Mouse (Mus musculus): ENCODE data around the gene Rpgrip1l.

Rpgrip1l gene

GRCm38 (mm10) chr8:91312835-91313832, at the start of gene Rpgrip1l, which contains the start of gene Fto:
Gene Rpgrip1l, minus strand, starts transcription at chr8:91313262.
Gene Fto, plus strand, starts transcription at chr8:91313525.
- DNase-seq (ENCODE audit: low read depth in 2 of 2, low spot score in 2 of 2) = peak; percentile 95 to 96

GRCm38 (mm10) chr8:91360644-91361357, 47.7 kb upstream of the Rpgrip1l start:
- DNase-seq (ENCODE audit: low read depth in 2 of 2, low spot score in 2 of 2) = no peak

GRCm38 (mm10) chr8:91359511-91359910, 46.4 kb upstream of the Rpgrip1l start:
- no peak for DNase-seq (ENCODE audit: low read depth in 2 of 2, low spot score in 2 of 2)

GRCm38 (mm10) chr8:91358016-91358415, 45.0 kb upstream of the Rpgrip1l start:
- DNase-seq (ENCODE audit: low read depth in 2 of 2, low spot score in 2 of 2) = no peak

GRCm38 (mm10) chr8:91357493-91358014, 44.5 kb upstream of the Rpgrip1l start:
- no peak for DNase-seq (ENCODE audit: low read depth in 2 of 2, low spot score in 2 of 2)

- DNase-seq (ENCODE audit: low read depth in 2 of 2, low spot score in 2 of 2) = no peak
Measured at GRCm38 (mm10) chr8:91355956-91356699, 43.1 kb upstream of the Rpgrip1l start.

GRCm38 (mm10) chr8:91355301-91355905, 42.3 kb upstream of the Rpgrip1l start:
- DNase-seq (ENCODE audit: low read depth in 2 of 2, low spot score in 2 of 2) = no peak

- no peak for DNase-seq (ENCODE audit: low read depth in 2 of 2, low spot score in 2 of 2)
Measured at GRCm38 (mm10) chr8:91353907-91354306, 40.8 kb upstream of the Rpgrip1l start.

GRCm38 (mm10) chr8:91353062-91353461, 40.0 kb upstream of the Rpgrip1l start:
- DNase-seq (ENCODE audit: low read depth in 2 of 2, low spot score in 2 of 2) = no peak

GRCm38 (mm10) chr8:91352598-91352997, 39.5 kb upstream of the Rpgrip1l start:
- DNase-seq (ENCODE audit: low read depth in 2 of 2, low spot score in 2 of 2) = no peak

GRCm38 (mm10) chr8:91350628-91351027, 37.6 kb upstream of the Rpgrip1l start:
- no peak for DNase-seq (ENCODE audit: low read depth in 2 of 2, low spot score in 2 of 2)

GRCm38 (mm10) chr8:91349816-91350215, 36.8 kb upstream of the Rpgrip1l start:
- no peak for DNase-seq (ENCODE audit: low read depth in 2 of 2, low spot score in 2 of 2)

GRCm38 (mm10) chr8:91347595-91347994, 34.5 kb upstream of the Rpgrip1l start:
- no peak for DNase-seq (ENCODE audit: low read depth in 2 of 2, low spot score in 2 of 2)

GRCm38 (mm10) chr8:91347146-91347545, 34.1 kb upstream of the Rpgrip1l start:
- DNase-seq (ENCODE audit: low read depth in 2 of 2, low spot score in 2 of 2) = no peak

- DNase-seq (ENCODE audit: low read depth in 2 of 2, low spot score in 2 of 2) = no peak
Measured at GRCm38 (mm10) chr8:91344659-91345058, 31.6 kb upstream of the Rpgrip1l start.

GRCm38 (mm10) chr8:91342798-91343197, 29.7 kb upstream of the Rpgrip1l start:
- no peak for DNase-seq (ENCODE audit: low read depth in 2 of 2, low spot score in 2 of 2)

GRCm38 (mm10) chr8:91342196-91342595, 29.1 kb upstream of the Rpgrip1l start:
- no peak for DNase-seq (ENCODE audit: low read depth in 2 of 2, low spot score in 2 of 2)

- no peak for DNase-seq (ENCODE audit: low read depth in 2 of 2, low spot score in 2 of 2)
Measured at GRCm38 (mm10) chr8:91340746-91341145, 27.7 kb upstream of the Rpgrip1l start.

- no peak for DNase-seq (ENCODE audit: low read depth in 2 of 2, low spot score in 2 of 2)
Measured at GRCm38 (mm10) chr8:91339651-91340050, 26.6 kb upstream of the Rpgrip1l start.

GRCm38 (mm10) chr8:91338389-91339154, 25.5 kb upstream of the Rpgrip1l start:
- DNase-seq (ENCODE audit: low read depth in 2 of 2, low spot score in 2 of 2) = no peak

Data from CD8-positive naive resting alpha-beta T cell, adult 2 months (primary cell).